In genomic region chr9:70864039-70864438, GRCm38 (mm10) we compare ENCODE assay signal across 17 mouse cellular contexts.
DNase-seq lines count a peak whose midpoint lies in the region; ATAC-seq and TF ChIP-seq lines count a peak whose summit lies in the region.
"Had no signal": no experiment of that assay in that cellular context is flagged by ENCODE, and none has a peak within 500 bp of the region (broad histone marks: within the 10 kb centered on the region; RNA-seq: fewer than 3 reads in every experiment).

No protein-coding gene starts in this region.

- no peak for ATAC-seq in lung, embryonic 14.5 days (ENCODE audit: insufficient read depth)
- no peak for ATAC-seq in intestine, postnatal 0 days
- peak; percentile 72 for ATAC-seq in liver, embryonic 15.5 days (ENCODE audit: insufficient read depth)
- ATAC-seq in stomach, embryonic 16.5 days (ENCODE audit: insufficient read depth, low FRiP score) = peak; percentile 48; the same call in 1 of the 2 replicates
- ATAC-seq: midbrain, embryonic 16.5 days; Patski had no signal

- TF ChIP-seq CTCF in lung, embryonic 14.5 days (IDR thresholded peaks at IDR 0.05; ENCODE audit: low read depth) = no peak
- no peak for TF ChIP-seq CTCF in intestine, postnatal 0 days (IDR thresholded peaks at IDR 0.05; ENCODE audit: low read depth)

- H3K9ac ChIP-seq in lung, embryonic 14.5 days = no peak overlapping the region
- no peak overlapping the region for H3K9ac ChIP-seq in intestine, postnatal 0 days (ENCODE audit: low read depth, low read length)
- H3K9ac ChIP-seq in liver, embryonic 15.5 days = peak overlapping the region; percentile 10; the same call in 1 of the 2 replicates
- H3K9ac ChIP-seq in stomach, embryonic 16.5 days (ENCODE audit: low read length) = no peak overlapping the region; the same call in 1 of the 2 replicates
- H3K9ac ChIP-seq: hindbrain, embryonic 15.5 days had no signal

- H3K36me3 ChIP-seq in lung, embryonic 14.5 days (ENCODE audit: insufficient read depth) = no peaks in the 10 kb centered on the region
- H3K36me3 ChIP-seq in intestine, postnatal 0 days (ENCODE audit: control insufficient read depth, insufficient read depth) = no peaks in the 10 kb centered on the region
- no peaks in the 10 kb centered on the region for H3K36me3 ChIP-seq in liver, embryonic 15.5 days (replicated peaks)
- H3K36me3 ChIP-seq in stomach, embryonic 16.5 days (ENCODE audit: control insufficient read depth, insufficient read depth, low read length) = no peaks in the 10 kb centered on the region
- H3K36me3 ChIP-seq: embryonic facial prominence, embryonic 10.5 days; forebrain, embryonic 10.5 days; heart, embryonic 13.5 days; hindbrain, embryonic 15.5 days had no signal

- H3K4me3 ChIP-seq in lung, embryonic 14.5 days (ENCODE audit: low read depth, low read length) = no peak overlapping the region
- no peak overlapping the region for H3K4me3 ChIP-seq in intestine, postnatal 0 days (ENCODE audit: low read depth, low read length)
- no peak overlapping the region for H3K4me3 ChIP-seq in liver, embryonic 15.5 days (replicated peaks)
- H3K4me3 ChIP-seq in stomach, embryonic 16.5 days (replicated peaks; ENCODE audit: low read length) = no peak overlapping the region
- H3K4me3 ChIP-seq: embryonic facial prominence, embryonic 10.5 days; forebrain, embryonic 10.5 days; heart, embryonic 13.5 days; hindbrain, embryonic 15.5 days had no signal

- no peaks in the 10 kb centered on the region for H3K9me3 ChIP-seq in lung, embryonic 14.5 days (ENCODE audit: low read depth, low read length)
- H3K9me3 ChIP-seq in intestine, postnatal 0 days (ENCODE audit: control insufficient read depth) = no peaks in the 10 kb centered on the region
- H3K9me3 ChIP-seq in liver, embryonic 15.5 days (replicated peaks) = no peaks in the 10 kb centered on the region
- no peaks in the 10 kb centered on the region for H3K9me3 ChIP-seq in stomach, embryonic 16.5 days (replicated peaks; ENCODE audit: control insufficient read depth, low read length)
- H3K9me3 ChIP-seq: embryonic facial prominence, embryonic 10.5 days; forebrain, embryonic 10.5 days; heart, embryonic 13.5 days; hindbrain, embryonic 15.5 days had no signal

- peaks cover 7% of the 10 kb centered on the region; the same call in 1 of the 2 replicates for H3K4me1 ChIP-seq in lung, embryonic 14.5 days (ENCODE audit: insufficient read depth)
- peaks cover 7% of the 10 kb centered on the region for H3K4me1 ChIP-seq in intestine, postnatal 0 days (replicated peaks; ENCODE audit: control insufficient read depth, insufficient read depth, low read length)
- H3K4me1 ChIP-seq in liver, embryonic 15.5 days (replicated peaks) = peaks cover 38% of the 10 kb centered on the region
- peaks cover 17% of the 10 kb centered on the region; the same call in 1 of the 2 replicates for H3K4me1 ChIP-seq in stomach, embryonic 16.5 days (ENCODE audit: control insufficient read depth, insufficient read depth, low read length)

- H3K4me2 ChIP-seq in lung, embryonic 14.5 days = no peak overlapping the region
- H3K4me2 ChIP-seq in intestine, postnatal 0 days (replicated peaks; ENCODE audit: low read depth) = no peak overlapping the region
- H3K4me2 ChIP-seq in liver, embryonic 15.5 days = peak overlapping the region; percentile 16; the same call in 1 of the 2 replicates
- no peak overlapping the region for H3K4me2 ChIP-seq in stomach, embryonic 16.5 days (ENCODE audit: low read depth, low read length)
- H3K4me2 ChIP-seq: heart, embryonic 13.5 days; hindbrain, embryonic 15.5 days had no signal

- H3K27me3 ChIP-seq in lung, embryonic 14.5 days (ENCODE audit: insufficient read depth, low read length) = no peaks in the 10 kb centered on the region
- H3K27me3 ChIP-seq in intestine, postnatal 0 days (replicated peaks; ENCODE audit: control insufficient read depth, insufficient read depth, low read length) = no peaks in the 10 kb centered on the region
- no peaks in the 10 kb centered on the region for H3K27me3 ChIP-seq in liver, embryonic 15.5 days
- no peaks in the 10 kb centered on the region for H3K27me3 ChIP-seq in stomach, embryonic 16.5 days (ENCODE audit: control insufficient read depth, insufficient read depth, low read length)
- H3K27me3 ChIP-seq: CH12.LX; heart, embryonic 13.5 days; hindbrain, embryonic 15.5 days; Patski had no signal

- 41% methylated on average over 8 of the region's 8 CpGs for WGBS in lung, embryonic 14.5 days
- 38% methylated on average over 8 of the region's 8 CpGs for WGBS in intestine, postnatal 0 days
- 34% methylated on average over 8 of the region's 8 CpGs for WGBS in liver, embryonic 15.5 days (ENCODE audit: insufficient replicate concordance)
- 46% methylated on average over 8 of the region's 8 CpGs for WGBS in stomach, embryonic 16.5 days

- no peak overlapping the region for H3K27ac ChIP-seq in lung, embryonic 14.5 days (ENCODE audit: low read depth)
- H3K27ac ChIP-seq in intestine, postnatal 0 days (ENCODE audit: low read depth, low read length) = peak overlapping the region; percentile 83
- H3K27ac ChIP-seq in liver, embryonic 15.5 days (replicated peaks) = peak overlapping the region; percentile 72
- peak overlapping the region; percentile 92 for H3K27ac ChIP-seq in stomach, embryonic 16.5 days (ENCODE audit: low read length)
- H3K27ac ChIP-seq: hindbrain, embryonic 15.5 days had no signal

- DNase-seq in lung, embryonic 14.5 days = peak; percentile 11
- DNase-seq in lung, postnatal 4 days = no peak
- DNase-seq in thymus, postnatal 14 days = no peak
- DNase-seq in heart, postnatal 14 days = no peak
- DNase-seq: cerebellum, postnatal 14 days; gastrocnemius, postnatal 10 days; right cerebral cortex, postnatal 25 days had no signal

- intact Hi-C loops in heart, postnatal 14 days (cut with DNase I) = no loop called here

Comparison
In these comparisons a context has a peak if more than half of its experiments do, and no peak if none do; other contexts are left out.
1. ATAC-seq: peak in liver, embryonic 15.5 days (single experiment) and stomach, embryonic 16.5 days (single experiment); none in lung, embryonic 14.5 days (single experiment) and intestine, postnatal 0 days (single experiment).